ENCODE assay signal across 26 mouse cellular contexts in the genomic region with DNA sequence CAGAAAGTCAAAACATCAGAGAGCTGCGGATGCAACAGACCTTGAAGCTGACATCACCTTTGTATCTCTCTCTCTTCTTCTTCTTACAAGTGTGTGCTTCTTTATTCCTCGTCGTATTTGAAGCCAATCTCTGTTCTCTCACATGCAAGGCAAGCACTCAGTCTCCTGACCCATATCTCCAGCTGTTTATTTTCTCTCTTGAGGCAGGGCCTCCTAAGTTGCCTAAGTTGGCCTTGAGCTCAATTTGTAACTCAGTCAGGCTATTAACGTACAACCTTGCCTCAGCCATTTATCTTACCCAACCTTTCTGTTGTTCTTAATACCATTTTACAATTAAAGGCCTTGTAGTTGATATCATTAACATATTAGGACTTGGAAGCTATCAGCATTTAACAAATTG.
"Had no signal": no experiment of that assay in that cellular context is flagged by ENCODE, and none has a peak within 500 bp of the region (broad histone marks: within the 10 kb centered on the region; RNA-seq: fewer than 3 reads in every experiment).

No protein-coding gene starts in this region.

- H3K4me3 ChIP-seq: gastrocnemius, adult 2 months; heart, adult 2 months; hindbrain, embryonic 10.5 days; hindbrain, embryonic 12.5 days; intestine, embryonic 15.5 days; layer of hippocampus, adult 2 months; left cerebral cortex, adult 2 months; limb, embryonic 10.5 days; limb, embryonic 12.5 days; liver, embryonic 13.5 days had no signal

- H3K36me3 ChIP-seq: hindbrain, embryonic 10.5 days; hindbrain, embryonic 12.5 days; intestine, embryonic 15.5 days; limb, embryonic 10.5 days; limb, embryonic 12.5 days; liver, embryonic 13.5 days had no signal

- ATAC-seq: hindbrain, embryonic 16.5 days; inflammation-experienced regulatory T-cells, adult 6 months; intestine, embryonic 15.5 days; intestine, postnatal 0 days had no signal

- H3K4me1 ChIP-seq: hindbrain, embryonic 10.5 days; hindbrain, embryonic 12.5 days; intestine, embryonic 15.5 days; limb, embryonic 10.5 days; limb, embryonic 12.5 days; liver, embryonic 13.5 days had no signal

- H3K9ac ChIP-seq: hindbrain, embryonic 12.5 days; hindbrain, embryonic 14.5 days; intestine, embryonic 15.5 days; limb, embryonic 12.5 days; liver, embryonic 13.5 days had no signal

- H3K9me3 ChIP-seq: hindbrain, embryonic 10.5 days; hindbrain, embryonic 12.5 days; intestine, embryonic 15.5 days; limb, embryonic 10.5 days; limb, embryonic 12.5 days; liver, embryonic 13.5 days had no signal

- H3K27ac ChIP-seq: gastrocnemius, adult 2 months; heart, adult 2 months; hindbrain, embryonic 10.5 days; hindbrain, embryonic 12.5 days; hindbrain, embryonic 14.5 days; intestine, embryonic 15.5 days; layer of hippocampus, adult 2 months; left cerebral cortex, adult 2 months; limb, embryonic 10.5 days; limb, embryonic 12.5 days; liver, embryonic 13.5 days had no signal

- H3K27me3 ChIP-seq: hindbrain, embryonic 12.5 days; intestine, embryonic 15.5 days; limb, embryonic 12.5 days; liver, embryonic 13.5 days had no signal

- H3K4me2 ChIP-seq: heart, embryonic 11.5 days; hindbrain, embryonic 12.5 days; hindbrain, embryonic 14.5 days; intestine, embryonic 15.5 days; limb, embryonic 12.5 days; liver, embryonic 11.5 days; liver, embryonic 13.5 days had no signal

- DNase-seq: gastrocnemius, adult 2 months; gastrocnemius, postnatal 10 days; gastrocnemius, postnatal 25 days; heart, adult 2 months; heart, postnatal 10 days; heart, postnatal 4 days; kidney, adult 18-20 months; kidney, adult 8-10 months; kidney, postnatal 10 days; kidney, postnatal 25 days; kidney, postnatal 4 days; liver; liver, embryonic 13.5 days had no signal
